Mouse (Mus musculus): ENCODE measurements at regions not wholly inside any gene's neighbourhood (a gene's known extent, or its start where the extent isn't known, plus 50 kb on each side); places are given as distances from the start of the nearest gene placed in this dataset.

GRCm38 (mm10) chr9:60931290-60931689 lies 136.9 kb downstream of the Uaca start:
- H3K4me3 ChIP-seq (replicated peaks; ENCODE audit: insufficient read depth, low read depth, low read length) = no peak overlapping the region
- H3K4me1 ChIP-seq (ENCODE audit: control insufficient read depth, insufficient read depth, low read length) = no peaks in the 10 kb centered on the region
- 92% methylated on average over 1 of the region's 1 CpGs for WGBS
- TF ChIP-seq CTCF (IDR thresholded peaks at IDR 0.05; ENCODE audit: borderline replicate concordance, insufficient read depth, low read depth, low read length) = no peak
- no peak for TF ChIP-seq POLR2A (IDR thresholded peaks at IDR 0.05; ENCODE audit: borderline replicate concordance, insufficient read depth, low read length)
- no peaks in the 10 kb centered on the region for H3K27me3 ChIP-seq (ENCODE audit: control insufficient read depth, insufficient read depth, low read length)
- H3K27ac ChIP-seq (ENCODE audit: insufficient read depth, low read length) = no peak overlapping the region
- DNase-seq = no peak

- Histone ChIP-seq H3K4me3 (replicated peaks; ENCODE audit: insufficient read depth, low read depth, low read length) (no peak overlapping the region), H3K27me3 (ENCODE audit: control insufficient read depth, insufficient read depth, low read length) (no peaks in the 10 kb centered on the region; the same call in 1 of the 2 replicates), H3K27ac (ENCODE audit: insufficient read depth, low read length) (no peak overlapping the region), H3K4me1 (ENCODE audit: control insufficient read depth, insufficient read depth, low read length) (peaks cover 4% of the 10 kb centered on the region; the same call in 1 of the 2 replicates)
- no peak for DNase-seq
- WGBS = 93% methylated on average over 9 of the region's 9 CpGs
- TF ChIP-seq CTCF (IDR thresholded peaks at IDR 0.05; ENCODE audit: borderline replicate concordance, insufficient read depth, low read depth, low read length) (no peak), POLR2A (IDR thresholded peaks at IDR 0.05; ENCODE audit: borderline replicate concordance, insufficient read depth, low read length) (no peak)
Measured at GRCm38 (mm10) chr9:60936937-60937336, 142.6 kb downstream of the Uaca start.

- Histone ChIP-seq H3K4me1 (ENCODE audit: control insufficient read depth, insufficient read depth, low read length) (peaks cover 4% of the 10 kb centered on the region; the same call in 1 of the 2 replicates), H3K27ac (ENCODE audit: insufficient read depth, low read length) (no peak overlapping the region), H3K4me3 (replicated peaks; ENCODE audit: insufficient read depth, low read depth, low read length) (no peak overlapping the region), H3K27me3 (ENCODE audit: control insufficient read depth, insufficient read depth, low read length) (no peaks in the 10 kb centered on the region; the same call in 1 of the 2 replicates)
- WGBS = 37% methylated on average over 18 of the region's 18 CpGs
- peak; percentile 18 to 46 for DNase-seq
- no peak for TF ChIP-seq POLR2A (IDR thresholded peaks at IDR 0.05; ENCODE audit: borderline replicate concordance, insufficient read depth, low read length)
- TF ChIP-seq CTCF (IDR thresholded peaks at IDR 0.05; ENCODE audit: borderline replicate concordance, insufficient read depth, low read depth, low read length) = peak; percentile 45; the same call in 1 of the 2 replicates
Measured at GRCm38 (mm10) chr9:60939858-60940804, 145.8 kb downstream of the Uaca start.

GRCm38 (mm10) chr9:60947363-60947762 lies 153.0 kb downstream of the Uaca start:
- no peak for DNase-seq
- no peak overlapping the region for H3K4me3 ChIP-seq (replicated peaks; ENCODE audit: insufficient read depth, low read depth, low read length)
- WGBS = 73% methylated on average over 15 of the region's 15 CpGs
- no peaks in the 10 kb centered on the region for H3K27me3 ChIP-seq (ENCODE audit: control insufficient read depth, insufficient read depth, low read length)
- H3K4me1 ChIP-seq (ENCODE audit: control insufficient read depth, insufficient read depth, low read length) = 0 out of 2 replicates have a peak, but pooled peaks cover 6% of the 10 kb centered on the region
- no peak overlapping the region for H3K27ac ChIP-seq (ENCODE audit: insufficient read depth, low read length)
- TF ChIP-seq POLR2A (IDR thresholded peaks at IDR 0.05; ENCODE audit: borderline replicate concordance, insufficient read depth, low read length) = no peak
- no peak for TF ChIP-seq CTCF (IDR thresholded peaks at IDR 0.05; ENCODE audit: borderline replicate concordance, insufficient read depth, low read depth, low read length)

GRCm38 (mm10) chr9:60948531-60949070 lies 154.3 kb downstream of the Uaca start:
- TF ChIP-seq CTCF (IDR thresholded peaks at IDR 0.05; ENCODE audit: borderline replicate concordance, insufficient read depth, low read depth, low read length) = no peak
- TF ChIP-seq POLR2A (IDR thresholded peaks at IDR 0.05; ENCODE audit: borderline replicate concordance, insufficient read depth, low read length) = no peak
- Histone ChIP-seq H3K27me3 (ENCODE audit: control insufficient read depth, insufficient read depth, low read length) (no peaks in the 10 kb centered on the region), H3K27ac (ENCODE audit: insufficient read depth, low read length) (no peak overlapping the region), H3K4me1 (ENCODE audit: control insufficient read depth, insufficient read depth, low read length) (0 out of 2 replicates have a peak, but pooled peaks cover 6% of the 10 kb centered on the region), H3K4me3 (replicated peaks; ENCODE audit: insufficient read depth, low read depth, low read length) (no peak overlapping the region)
- DNase-seq = no peak
- WGBS = 88% methylated on average over 10 of the region's 10 CpGs

GRCm38 (mm10) chr9:60950161-60950560 lies 155.8 kb downstream of the Uaca start:
- 31% methylated on average over 5 of the region's 5 CpGs for WGBS
- Histone ChIP-seq H3K27ac (ENCODE audit: insufficient read depth, low read length) (no peak overlapping the region), H3K27me3 (ENCODE audit: control insufficient read depth, insufficient read depth, low read length) (no peaks in the 10 kb centered on the region), H3K4me1 (ENCODE audit: control insufficient read depth, insufficient read depth, low read length) (0 out of 2 replicates have a peak, but pooled peaks cover 6% of the 10 kb centered on the region), H3K4me3 (replicated peaks; ENCODE audit: insufficient read depth, low read depth, low read length) (no peak overlapping the region)
- peak in 1 of 2 experiments; percentile 25 for DNase-seq
- TF ChIP-seq POLR2A (IDR thresholded peaks at IDR 0.05; ENCODE audit: borderline replicate concordance, insufficient read depth, low read length) = no peak
- TF ChIP-seq CTCF (IDR thresholded peaks at IDR 0.05; ENCODE audit: borderline replicate concordance, insufficient read depth, low read depth, low read length) = no peak

- H3K4me1 ChIP-seq (ENCODE audit: control insufficient read depth, insufficient read depth, low read length) = 0 out of 2 replicates have a peak, but pooled peaks cover 6% of the 10 kb centered on the region
- DNase-seq = peak; percentile 42 to 63
- H3K27me3 ChIP-seq (ENCODE audit: control insufficient read depth, insufficient read depth, low read length) = no peaks in the 10 kb centered on the region
- WGBS = 5% methylated on average over 10 of the region's 10 CpGs
- no peak overlapping the region for H3K27ac ChIP-seq (ENCODE audit: insufficient read depth, low read length)
- TF ChIP-seq POLR2A (IDR thresholded peaks at IDR 0.05; ENCODE audit: borderline replicate concordance, insufficient read depth, low read length) = no peak
- TF ChIP-seq CTCF (IDR thresholded peaks at IDR 0.05; ENCODE audit: borderline replicate concordance, insufficient read depth, low read depth, low read length) = no peak
- H3K4me3 ChIP-seq (replicated peaks; ENCODE audit: insufficient read depth, low read depth, low read length) = no peak overlapping the region
Measured at GRCm38 (mm10) chr9:60951071-60951561, 156.8 kb downstream of the Uaca start.

All from cerebellum, adult 2 months (tissue).